Mouse (Mus musculus) MEL (cell line): ENCODE data around the gene Dgcr2. TPM values are rescaled to one million over a fixed set of nuclear protein-coding genes. Genes with fewer than 3 reads are reported as not detected.

Source experiments
- DNase-seq: peaks from one replicate; pipeline ENCODE4 v3.0.0; 2011; ENCODE audit warnings: low read depth, low spot score
- H3K27ac ChIP-seq: 2 replicates; pipeline ENCODE4 v1.5.1; 2012; ENCODE audit warnings: low read depth, mild to moderate bottlenecking, control low read depth, low read length, moderate library complexity; ENCODE audit not compliant: control insufficient read depth
- H3K27me3 ChIP-seq, 2 experiments: fragments of 150-350 bp in 1 of 2; sonication (generic) in 1 of 2; 2 replicates each; pipeline ENCODE4 v1.6.1; 2012; ENCODE audit warnings: low read length in 2 of 2, mild to moderate bottlenecking in 2 of 2, improper control_type of control experiment in 1 of 2, moderate library complexity in 1 of 2; ENCODE audit not compliant: insufficient read depth in 2 of 2, control insufficient read depth in 1 of 2
- H3K36me3 ChIP-seq, 2 experiments: 2 replicates each; pipeline ENCODE4 v1.6.1; 2012 to 2014; ENCODE audit warnings: low read length in 2 of 2, improper control_type of control experiment in 1 of 2, inconsistent platforms in 1 of 2, mild to moderate bottlenecking in 1 of 2; ENCODE audit not compliant: insufficient read depth in 2 of 2, control insufficient read depth in 1 of 2
- H3K4me1 ChIP-seq, 2 experiments: fragments of 150-350 bp in 1 of 2; sonication (generic) in 1 of 2; 2 replicates each; pipeline ENCODE4 v1.6.1; 2012; ENCODE audit warnings: low read length in 2 of 2, improper control_type of control experiment in 1 of 2, mild to moderate bottlenecking in 1 of 2; ENCODE audit not compliant: insufficient read depth in 2 of 2, control insufficient read depth in 1 of 2
- H3K4me3 ChIP-seq, 2 experiments: fragments of 150-350 bp in 1 of 2; sonication (generic) in 1 of 2; 2 replicates each; pipeline ENCODE4 v1.5.1; 2012; ENCODE audit warnings: low read depth in 2 of 2, low read length in 2 of 2, mild to moderate bottlenecking in 2 of 2, moderate library complexity in 2 of 2, control low read depth in 1 of 2, improper control_type of control experiment in 1 of 2; ENCODE audit not compliant: control insufficient read depth in 1 of 2, insufficient read depth in 1 of 2
- H3K79me2 ChIP-seq: 2 replicates; pipeline ENCODE4 v1.6.1; 2012; ENCODE audit warnings: mild to moderate bottlenecking, low read length, moderate library complexity; ENCODE audit not compliant: control insufficient read depth, poor library complexity, insufficient read depth
- H3K9ac ChIP-seq: 2 replicates; pipeline ENCODE4 v1.6.1; 2012; ENCODE audit warnings: low read depth, mild to moderate bottlenecking, control low read depth, low read length, moderate library complexity; ENCODE audit not compliant: control insufficient read depth, poor library complexity, severe bottlenecking
- H3K9me3 ChIP-seq: fragments of 150-350 bp; sonication (generic); replicated peaks from 2 replicates; pipeline ENCODE4 v1.6.1; 2012; ENCODE audit warnings: mild to moderate bottlenecking, low read length, improper control_type of control experiment, moderate library complexity; ENCODE audit not compliant: insufficient read depth
- CHD2 ChIP-seq: IDR thresholded peaks from 2 replicates; pipeline ENCODE4 v1.6.1; 2011; ENCODE audit warnings: low read length, improper control_type of control experiment
- E2F4 ChIP-seq: IDR thresholded peaks from 2 replicates; pipeline ENCODE4 v1.6.1; 2011; ENCODE audit warnings: low read depth, low read length, improper control_type of control experiment, borderline replicate concordance
- ELF1 ChIP-seq: IDR thresholded peaks from 2 replicates; pipeline ENCODE4 v1.6.1; 2014; ENCODE audit warnings: low read depth, mild to moderate bottlenecking, inconsistent platforms, low read length, improper control_type of control experiment, moderate library complexity
- GABPA ChIP-seq: IDR thresholded peaks from 2 replicates; pipeline ENCODE4 v1.6.1; 2012; ENCODE audit warnings: low read depth, mild to moderate bottlenecking, inconsistent platforms, low read length, improper control_type of control experiment, moderate library complexity
- GATA1 ChIP-seq: IDR thresholded peaks from 2 replicates; pipeline ENCODE4 v1.6.1; 2011; ENCODE audit warnings: low read depth, low read length, improper control_type of control experiment
- HCFC1 ChIP-seq: IDR thresholded peaks from 2 replicates; pipeline ENCODE4 v1.6.1; 2012; ENCODE audit warnings: low read depth, mild to moderate bottlenecking, inconsistent platforms, low read length, improper control_type of control experiment, moderate library complexity
- JUND ChIP-seq: IDR thresholded peaks from 2 replicates; pipeline ENCODE4 v1.6.1; 2011; ENCODE audit warnings: low read depth, mild to moderate bottlenecking, improper control_type of control experiment, low read length
- KAT2A ChIP-seq: conservative IDR thresholded peaks from 2 replicates; pipeline ENCODE4 v1.6.1; 2012; ENCODE audit warnings: low read depth, low read length, improper control_type of control experiment, inconsistent platforms
- MAFK ChIP-seq: IDR thresholded peaks from 2 replicates; pipeline ENCODE4 v1.6.1; 2011; ENCODE audit warnings: low read depth, mild to moderate bottlenecking, low read length, improper control_type of control experiment, borderline replicate concordance
- MAX ChIP-seq: IDR thresholded peaks from 2 replicates; pipeline ENCODE4 v1.6.1; 2011; ENCODE audit warnings: low read length, improper control_type of control experiment
- MAZ ChIP-seq: IDR thresholded peaks from 2 replicates; pipeline ENCODE4 v1.6.1; 2012; ENCODE audit warnings: low read depth, mild to moderate bottlenecking, inconsistent platforms, low read length, improper control_type of control experiment
- MEF2A ChIP-seq: IDR thresholded peaks from 2 replicates; pipeline ENCODE4 v1.6.1; 2014; ENCODE audit warnings: low read depth, mild to moderate bottlenecking, inconsistent platforms, low read length, improper control_type of control experiment; ENCODE audit not compliant: poor library complexity, insufficient replicate concordance, severe bottlenecking; ENCODE audit errors: extremely low read depth
- MXI1 ChIP-seq: IDR thresholded peaks from 2 replicates; pipeline ENCODE4 v1.6.1; 2011; ENCODE audit warnings: mild to moderate bottlenecking, low read depth, low read length, improper control_type of control experiment
- MYC ChIP-seq: IDR thresholded peaks from 2 replicates; pipeline ENCODE4 v1.6.1; 2011; ENCODE audit warnings: low read depth, mild to moderate bottlenecking, low read length, improper control_type of control experiment, moderate library complexity
- NELFE ChIP-seq: IDR thresholded peaks from 2 replicates; pipeline ENCODE4 v1.6.1; 2011; ENCODE audit warnings: low read depth, low read length, improper control_type of control experiment
- NRF1 ChIP-seq: IDR thresholded peaks from 2 replicates; pipeline ENCODE4 v1.6.1; 2014; ENCODE audit warnings: low read depth, mild to moderate bottlenecking, inconsistent platforms, low read length, improper control_type of control experiment, moderate library complexity; ENCODE audit not compliant: poor library complexity, insufficient read depth, severe bottlenecking
- POLR2A ChIP-seq, 2 experiments: IDR thresholded peaks; 2 replicates each; pipeline ENCODE4 v1.6.1; 2011 to 2012; ENCODE audit warnings: low read length in 2 of 2, mild to moderate bottlenecking in 2 of 2, control low read depth in 1 of 2, improper control_type of control experiment in 1 of 2, low read depth in 1 of 2, moderate library complexity in 1 of 2; ENCODE audit not compliant: control insufficient read depth in 1 of 2, insufficient read depth in 1 of 2, poor library complexity in 1 of 2
- POLR2AphosphoS2 ChIP-seq: IDR thresholded peaks from 2 replicates; pipeline ENCODE4 v1.6.1; 2011; ENCODE audit warnings: low read length, improper control_type of control experiment
- POLR2AphosphoS5 ChIP-seq: IDR thresholded peaks from 2 replicates; pipeline ENCODE4 v1.6.1; 2012; ENCODE audit warnings: low read depth, borderline replicate concordance, mild to moderate bottlenecking, inconsistent platforms, low read length, moderate library complexity, mixed read lengths
- SMC3 ChIP-seq: IDR thresholded peaks from 2 replicates; pipeline ENCODE4 v1.6.1; 2011; ENCODE audit warnings: low read depth, low read length, improper control_type of control experiment
- TCF12 ChIP-seq: IDR thresholded peaks from 2 replicates; pipeline ENCODE4 v1.6.1; 2014; ENCODE audit warnings: low read depth, mild to moderate bottlenecking, inconsistent platforms, low read length, improper control_type of control experiment, moderate library complexity
- ZKSCAN1 ChIP-seq: IDR thresholded peaks from 2 replicates; pipeline ENCODE4 v1.6.1; 2012; ENCODE audit warnings: low read depth, mild to moderate bottlenecking, inconsistent platforms, low read length, improper control_type of control experiment, moderate library complexity
- ZNF384 ChIP-seq: IDR thresholded peaks from 2 replicates; pipeline ENCODE4 v1.6.1; 2012; ENCODE audit warnings: low read depth, mild to moderate bottlenecking, inconsistent platforms, low read length, improper control_type of control experiment
- polyA plus RNA-seq, 2 experiments: library from polyadenylated mRNA; stranded (reverse) in 1 of 2; unstranded in 1 of 2; fragments of >175 nt in 1 of 2; fragments of >200 nt in 1 of 2; gene quantifications; 2 replicates each; pipeline versions ENCODE4 v1.2.1 to v1.2.4; 2012; ENCODE audit warnings: low replicate concordance in 2 of 2, low read depth in 1 of 2; ENCODE audit not compliant: insufficient read length in 2 of 2, insufficient read depth in 1 of 2, missing spikeins in 1 of 2
- total RNA-seq: library from RNA; depleted of rRNA; stranded (reverse); fragments of 300-350 nt; gene quantifications from 2 replicates; pipeline ENCODE4 v1.2.3, GENCODE M21; 2012

Gene Dgcr2
- total and polyA plus RNA-seq, 3 experiments: 37.1 to 53.7 TPM; not detected in 1

DNA sequence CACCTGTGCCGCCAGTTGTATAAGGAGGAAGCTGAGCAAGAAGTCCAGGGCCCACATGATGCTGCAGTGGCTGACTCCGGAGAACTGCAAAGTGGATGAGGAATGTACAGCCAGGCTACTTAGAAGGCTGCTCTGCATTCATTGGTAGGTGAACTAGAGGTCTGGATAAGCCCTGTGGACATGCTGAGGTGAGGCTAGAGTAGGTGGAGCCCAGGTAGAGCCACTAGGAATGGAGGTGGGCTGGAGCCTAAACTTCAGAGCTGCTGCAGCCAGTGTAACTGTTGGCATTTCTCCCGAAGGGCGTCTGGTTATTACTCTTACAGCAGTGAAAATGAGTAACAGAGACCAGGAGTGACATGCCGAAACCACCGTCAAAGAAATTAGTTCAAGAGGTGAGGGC is 60.3 kb downstream of the Dgcr2 start, which contains the start of gene Car15:
Car15 (minus strand) TSS at position 314 of the 400 bp plus-strand sequence.
- TF ChIP-seq NRF1 (no peak), SMC3 (no peak), POLR2AphosphoS2 (no peak), JUND (no peak), MYC (no peak), CHD2 (no peak), POLR2A (IDR thresholded peaks at IDR 0.05; ENCODE audit: control insufficient read depth in 1 of 2, insufficient read depth in 1 of 2, low read depth in 1 of 2, low read length in 2 of 2, poor library complexity in 1 of 2) (no peak), GABPA (no peak), MEF2A (no peak), GATA1 (no peak), ZKSCAN1 (no peak), MXI1 (no peak), ZNF384 (no peak), E2F4 (no peak)
- H3K27ac ChIP-seq: no peak within 1 kb of the TSS
- no peaks in the 10 kb centered on the region for H3K79me2 ChIP-seq
- peaks cover 0 to 9% of the 10 kb centered on the region in 2 experiments; a peak in 3 of 4 replicates for H3K36me3 ChIP-seq
- H3K27me3 ChIP-seq: no peaks in the 10 kb centered on the region
- H3K4me1 ChIP-seq: peaks cover 6 to 10% of the 10 kb centered on the region in 2 experiments
- H3K9ac ChIP-seq: no peak within 1 kb of the TSS
- DNase-seq: no peak
- no peak within 1 kb of the TSS for H3K4me3 ChIP-seq
- no peaks in the 10 kb centered on the region for H3K9me3 ChIP-seq

DNA sequence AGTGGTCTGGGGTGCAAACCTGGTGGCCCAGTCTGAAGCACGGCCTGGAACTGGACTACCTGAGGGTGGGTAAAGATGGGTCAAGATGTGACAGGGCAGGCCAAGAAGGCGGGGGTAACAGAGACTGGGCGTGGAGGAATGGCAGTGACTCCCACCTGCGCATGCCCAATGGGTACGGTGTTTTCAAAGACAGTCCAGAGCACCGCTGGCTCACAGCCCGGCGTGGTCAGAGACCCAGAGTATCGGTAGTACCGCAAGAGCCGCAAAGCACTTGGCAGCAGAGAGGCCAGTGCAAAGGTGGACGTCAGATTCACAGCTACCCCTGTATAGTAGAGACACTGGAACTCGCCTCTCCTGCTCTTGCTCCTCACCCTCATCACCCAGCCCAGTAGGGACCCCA is 62.9 kb downstream of the Dgcr2 start:
- Histone ChIP-seq H3K79me2 (no peaks in the 10 kb centered on the region), H3K36me3 (peaks cover 0 to 9% of the 10 kb centered on the region in 2 experiments; a peak in 2 of 4 replicates), H3K4me1 (peaks cover 6 to 10% of the 10 kb centered on the region in 2 experiments), H3K9me3 (no peaks in the 10 kb centered on the region), H3K4me3 (no peak overlapping the region), H3K9ac (no peak overlapping the region), H3K27ac (no peak overlapping the region), H3K27me3 (no peaks in the 10 kb centered on the region)
- DNase-seq: no peak
- no peak for TF ChIP-seq ELF1
- no peak for TF ChIP-seq MAFK
- TF ChIP-seq MXI1: no peak
- no peak for TF ChIP-seq MAZ
- TF ChIP-seq ZKSCAN1: no peak
- TF ChIP-seq JUND: no peak
- no peak for TF ChIP-seq POLR2A (IDR thresholded peaks at IDR 0.05; ENCODE audit: control insufficient read depth in 1 of 2, insufficient read depth in 1 of 2, low read depth in 1 of 2, low read length in 2 of 2, poor library complexity in 1 of 2)
- TF ChIP-seq MAX: no peak
- TF ChIP-seq GABPA: no peak
- no peak for TF ChIP-seq TCF12
- TF ChIP-seq NELFE: no peak
- no peak for TF ChIP-seq MEF2A
- no peak for TF ChIP-seq HCFC1
- TF ChIP-seq CHD2: no peak
- TF ChIP-seq POLR2AphosphoS5: no peak
- no peak for TF ChIP-seq KAT2A
